Mouse (Mus musculus) intestine, embryonic 14.5 days (tissue): ENCODE results near the gene Lpcat3. TPM values are rescaled to one million over a fixed set of nuclear protein-coding genes. Genes with fewer than 3 reads are reported as not detected.

Source experiments
- ATAC-seq: fragments of 200-750 bp; cut with Nextera tagmentation; replicated peaks from 2 replicates; pipeline ENCODE4 v1.8.0; 2017; ENCODE audit warnings: low read depth, moderate number of reproducible peaks, moderate TSS enrichment, moderate library complexity; ENCODE audit not compliant: low FRiP score, low TSS enrichment
- DNase-seq: peaks from one replicate; pipeline ENCODE4 v3.0.0-alpha.2; 2018; ENCODE audit warnings: low spot score
- H3K27ac ChIP-seq: fragments of 300-500 bp; sonication (generic); 2 replicates; pipeline ENCODE4 v1.5.1; 2014; ENCODE audit warnings: low read depth, mild to moderate bottlenecking, control low read depth
- H3K27me3 ChIP-seq: fragments of 300-500 bp; sonication (generic); replicated peaks from 2 replicates; pipeline ENCODE4 v1.6.1; 2014; ENCODE audit warnings: low read length, control low read depth; ENCODE audit not compliant: control insufficient read depth, insufficient read depth
- H3K36me3 ChIP-seq: fragments of 300-500 bp; sonication (generic); 2 replicates; pipeline ENCODE4 v1.6.1; 2014; ENCODE audit warnings: low read length, control low read depth; ENCODE audit not compliant: control insufficient read depth, insufficient read depth
- H3K4me1 ChIP-seq: fragments of 300-500 bp; sonication (generic); replicated peaks from 2 replicates; pipeline ENCODE4 v1.6.1; 2014; ENCODE audit warnings: low read length, control low read depth, mixed read lengths; ENCODE audit not compliant: control insufficient read depth, insufficient read depth
- H3K4me2 ChIP-seq: fragments of 300-500 bp; sonication (generic); 2 replicates; pipeline ENCODE4 v1.6.1; 2014; ENCODE audit warnings: low read length
- H3K4me3 ChIP-seq: fragments of 300-500 bp; sonication (generic); 2 replicates; pipeline ENCODE4 v1.5.1; 2014; ENCODE audit warnings: low read depth, low read length, control low read depth, mixed read lengths
- H3K9ac ChIP-seq: fragments of 300-500 bp; sonication (generic); 2 replicates; pipeline ENCODE4 v1.6.1; 2014; ENCODE audit warnings: mild to moderate bottlenecking, low read length
- H3K9me3 ChIP-seq: fragments of 300-500 bp; sonication (generic); 2 replicates; pipeline ENCODE4 v1.6.1; 2016; ENCODE audit warnings: low read length, control low read depth; ENCODE audit not compliant: control insufficient read depth
- WGBS: fragments of 180-500 bp; shearing (Covaris S2); extraction: QIAGEN DNeasy Blood & Tissue Kit; methylation state at CpG from one replicate; pipeline ENCODE4 v1.1.7; 2014; 5-methylcytosine and 5-hydroxymethylcytosine counted together
- polyA plus RNA-seq: library from polyadenylated mRNA; unstranded; fragments of >200 nt; fragmentation: Nextera tagmentation; extraction: Ambion mirVana; gene quantifications from 2 replicates; pipeline ENCODE4 v1.2.1, GENCODE M21; 2014

Lpcat3 gene
- polyA plus RNA-seq, 1 experiment from 2014 or later, result 79.8 TPM

DNA sequence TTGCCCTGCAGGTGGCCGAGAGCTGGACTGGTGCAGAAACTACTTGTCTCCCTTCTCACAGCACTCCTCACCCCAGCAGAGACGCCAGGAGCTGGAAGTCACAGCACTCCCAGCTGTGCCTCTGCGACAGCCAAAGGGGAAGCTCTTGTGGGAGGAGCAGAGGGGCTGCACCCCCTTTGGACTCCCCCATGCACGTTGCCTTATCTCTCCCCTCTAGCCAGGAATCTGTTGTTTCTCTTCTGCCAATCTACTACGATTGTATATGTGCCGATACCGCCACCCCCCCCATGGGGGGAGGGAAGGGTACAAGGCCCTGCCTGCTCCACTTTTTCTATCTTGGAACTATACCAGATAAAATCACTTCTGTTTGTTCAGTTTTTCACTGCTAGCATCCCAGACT is 41.0 kb downstream of the Lpcat3 start:
- Histone ChIP-seq H3K9me3 (no peaks in the 10 kb centered on the region), H3K27ac (no peak overlapping the region), H3K4me2 (no peak overlapping the region), H3K4me1 (no peaks in the 10 kb centered on the region), H3K36me3 (peaks cover 98% of the 10 kb centered on the region), H3K27me3 (no peaks in the 10 kb centered on the region), H3K9ac (no peak overlapping the region), H3K4me3 (no peak overlapping the region)
- DNase-seq, result no peak
- ATAC-seq, result no peak
- WGBS, result 71% methylated on average over 7 of the region's 7 CpGs

DNA sequence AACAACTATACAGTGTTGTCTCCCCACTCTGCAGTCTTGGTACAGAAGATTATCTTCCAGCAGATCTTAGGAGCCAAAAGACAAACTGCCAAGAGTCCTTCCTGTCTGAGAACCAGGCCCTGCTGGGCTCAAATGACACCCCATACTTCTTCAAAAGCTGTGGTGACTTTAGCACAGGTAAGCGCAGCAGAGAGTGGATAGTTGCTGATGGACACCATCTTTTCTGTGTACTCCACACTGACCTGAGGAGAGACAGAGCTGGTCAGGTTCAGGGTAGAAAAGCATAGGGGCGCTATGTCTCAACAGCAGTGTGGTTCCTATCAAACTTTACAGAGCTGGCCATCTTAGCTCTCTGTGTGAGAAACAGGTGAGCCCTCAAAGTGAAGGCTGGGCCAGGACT is 41.6 kb downstream of the Lpcat3 start:
- no peak for ATAC-seq
- H3K9me3 ChIP-seq, result no peaks in the 10 kb centered on the region
- WGBS, result 88% methylated on average over 2 of the region's 2 CpGs
- peaks cover 96% of the 10 kb centered on the region for H3K36me3 ChIP-seq
- H3K27ac ChIP-seq, result no peak overlapping the region
- H3K4me1 ChIP-seq, result no peaks in the 10 kb centered on the region
- H3K4me2 ChIP-seq, result no peak overlapping the region
- H3K27me3 ChIP-seq, result no peaks in the 10 kb centered on the region
- no peak overlapping the region for H3K9ac ChIP-seq
- H3K4me3 ChIP-seq, result no peak overlapping the region
- no peak for DNase-seq

DNA sequence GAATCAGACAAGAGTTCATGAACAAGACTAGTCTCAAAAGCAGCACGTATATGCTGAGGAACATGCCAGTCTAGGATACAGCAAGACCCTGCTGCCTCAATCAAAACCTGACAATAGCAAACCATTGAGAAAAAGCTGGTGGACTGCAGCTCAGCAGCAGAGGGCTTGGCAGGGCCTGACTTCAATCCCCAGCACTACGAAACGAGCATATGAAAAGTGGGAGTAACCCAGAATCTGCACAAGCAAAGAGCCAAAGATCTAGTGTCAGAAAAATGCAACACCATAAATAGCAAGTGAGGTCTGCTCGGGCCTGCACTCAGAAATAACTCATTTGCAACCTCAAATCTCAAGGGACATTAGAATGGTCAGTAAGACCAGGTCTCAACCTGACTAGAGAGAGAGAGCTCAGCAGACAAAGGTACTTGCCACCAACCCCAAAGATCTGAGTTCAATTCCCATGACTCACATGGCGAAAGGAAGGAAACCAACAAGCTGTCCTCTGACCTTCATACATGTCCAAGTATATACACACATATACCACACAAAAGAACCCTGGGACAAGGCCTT is 43.3 kb downstream of the Lpcat3 start:
- Histone ChIP-seq H3K9ac (no peak overlapping the region), H3K4me2 (no peak overlapping the region), H3K27me3 (no peaks in the 10 kb centered on the region), H3K4me1 (peaks cover 12% of the 10 kb centered on the region), H3K4me3 (no peak overlapping the region), H3K27ac (no peak overlapping the region), H3K9me3 (no peaks in the 10 kb centered on the region), H3K36me3 (peaks cover 83% of the 10 kb centered on the region)
- ATAC-seq (no peak), DNase-seq (no peak)
- WGBS, result 86% methylated on average over 5 of the region's 5 CpGs

DNA sequence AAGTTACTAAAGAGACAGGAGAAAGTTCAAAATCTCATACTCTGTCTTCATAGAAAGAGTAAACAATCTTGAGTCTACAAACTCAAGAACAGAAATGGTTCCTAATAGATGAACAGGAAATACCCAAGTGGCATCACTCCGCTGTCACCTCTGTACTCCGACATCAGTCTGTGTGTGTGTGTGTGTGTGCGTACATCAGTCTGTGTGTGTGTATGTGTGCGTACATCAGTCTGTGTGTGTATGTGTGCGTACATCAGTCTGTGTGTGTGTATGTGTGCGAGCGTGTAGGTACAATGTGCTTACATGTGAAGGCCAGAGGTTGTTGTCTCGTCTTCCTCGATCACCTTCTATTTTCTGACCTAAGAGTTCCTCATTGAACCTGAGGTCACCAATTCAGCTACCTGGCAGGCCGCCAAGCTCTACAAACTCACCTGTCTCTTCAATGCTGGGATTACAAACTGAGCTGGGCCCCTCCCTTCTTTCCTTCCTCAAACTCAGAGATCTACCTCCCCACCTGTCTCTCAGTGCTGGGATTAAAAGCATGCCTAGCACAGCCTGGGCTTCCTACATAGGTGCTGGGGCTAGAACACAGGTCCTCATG is 45.6 kb downstream of the Lpcat3 start:
- Histone ChIP-seq H3K36me3 (peaks cover 61% of the 10 kb centered on the region), H3K27me3 (no peaks in the 10 kb centered on the region), H3K9ac (no peak overlapping the region), H3K4me1 (peaks cover 15% of the 10 kb centered on the region), H3K4me3 (no peak overlapping the region), H3K9me3 (no peaks in the 10 kb centered on the region), H3K4me2 (no peak overlapping the region), H3K27ac (no peak overlapping the region)
- WGBS, result 93% methylated on average over 10 of the region's 10 CpGs
- ATAC-seq (no peak), DNase-seq (no peak)

DNA sequence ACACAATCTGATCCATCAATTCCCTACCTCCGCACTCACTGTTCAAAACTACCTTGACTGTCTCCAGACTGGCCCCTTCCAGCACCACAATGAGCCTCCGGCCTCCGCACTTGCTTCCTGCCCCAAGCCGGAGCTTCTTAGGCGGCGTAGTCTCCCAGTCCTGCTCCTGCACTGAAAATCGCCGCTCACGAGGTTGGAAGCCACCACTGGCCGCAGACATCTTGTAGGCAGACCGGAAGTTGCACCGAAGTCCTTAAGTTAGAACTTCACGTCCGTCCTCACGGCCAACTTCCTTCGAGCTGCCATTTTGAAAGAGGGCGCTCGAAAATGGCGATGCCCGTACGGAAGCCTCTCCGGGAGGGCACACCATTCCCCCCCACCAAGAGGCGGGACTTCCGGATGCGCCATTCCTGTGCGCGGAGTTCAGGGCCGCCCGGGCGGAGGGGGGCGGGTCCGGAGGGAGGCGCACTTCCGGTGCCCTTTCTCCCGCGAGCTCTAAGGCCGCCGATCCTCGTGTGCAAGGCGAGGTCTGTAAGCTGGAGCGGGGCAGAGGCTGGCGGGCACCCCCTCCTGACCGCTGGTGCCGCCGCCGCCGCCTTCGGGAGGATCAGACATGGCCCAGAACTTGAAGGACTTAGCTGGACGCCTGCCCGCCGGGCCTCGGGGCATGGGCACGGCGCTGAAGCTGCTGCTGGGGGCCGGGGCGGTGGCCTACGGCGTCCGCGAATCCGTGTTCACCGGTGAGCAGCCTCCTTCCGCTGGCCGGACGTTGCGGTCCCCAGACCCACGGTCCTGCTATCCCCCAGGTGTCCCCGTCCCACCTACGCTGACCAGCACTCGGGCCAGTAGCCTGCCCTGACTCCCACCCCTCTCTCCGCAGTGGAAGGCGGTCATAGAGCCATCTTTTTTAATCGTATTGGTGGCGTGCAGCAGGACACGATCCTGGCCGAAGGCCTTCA is 49.3 kb downstream of the Lpcat3 start, which contains the start of the genes Emg1 and Phb2:
Emg1 (minus strand) TSS at position 355 of the 959 bp plus-strand sequence.
Phb2 (plus strand) TSS at position 513 of the 959 bp plus-strand sequence.
- peak within 1 kb of the TSS; percentile 96 for H3K9ac ChIP-seq
- H3K4me3 ChIP-seq, result peak within 1 kb of the TSS; percentile 95
- peak within 1 kb of the TSS; percentile 61 for H3K4me2 ChIP-seq
- no peaks in the 10 kb centered on the region for H3K27me3 ChIP-seq
- DNase-seq, result peak; percentile 98
- peaks cover 21% of the 10 kb centered on the region for H3K4me1 ChIP-seq
- no peaks in the 10 kb centered on the region for H3K9me3 ChIP-seq
- peak; percentile 95 for ATAC-seq
- H3K36me3 ChIP-seq, result peaks cover 60% of the 10 kb centered on the region
- H3K27ac ChIP-seq, result peak within 1 kb of the TSS; percentile 82
- under 1% methylated on average over 66 of the region's 76 CpGs for WGBS

DNA sequence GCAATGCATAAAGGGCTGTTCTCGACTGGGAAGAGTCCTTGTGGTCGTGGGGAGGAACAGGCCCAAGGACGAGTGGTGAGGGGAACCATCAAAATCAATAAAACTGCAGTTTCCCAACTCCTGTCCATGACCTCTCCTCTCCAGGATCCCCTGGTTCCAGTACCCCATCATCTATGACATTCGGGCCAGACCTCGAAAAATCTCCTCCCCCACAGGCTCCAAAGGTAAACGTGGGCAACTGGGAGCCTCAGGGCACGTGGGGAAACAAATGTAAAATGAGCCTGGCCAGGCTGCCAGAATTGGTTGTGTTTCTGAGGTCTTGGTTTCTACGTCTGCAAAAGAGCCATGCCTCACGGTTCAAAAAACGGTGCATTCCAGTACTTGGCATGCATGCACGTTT is 50.1 kb downstream of the Lpcat3 start:
- ATAC-seq (no peak), DNase-seq (no peak)
- WGBS, result 11% methylated on average over 11 of the region's 11 CpGs
- peak overlapping the region; percentile 95 for H3K4me3 ChIP-seq
- no peaks in the 10 kb centered on the region for H3K9me3 ChIP-seq
- peak overlapping the region; percentile 96 for H3K9ac ChIP-seq
- H3K27me3 ChIP-seq, result no peaks in the 10 kb centered on the region
- peaks cover 21% of the 10 kb centered on the region for H3K4me1 ChIP-seq
- peak overlapping the region; percentile 61 for H3K4me2 ChIP-seq
- peaks cover 59% of the 10 kb centered on the region for H3K36me3 ChIP-seq
- 0 out of 2 replicates have a peak overlapping the region, but pooled peaks have one; percentile 82 for H3K27ac ChIP-seq

DNA sequence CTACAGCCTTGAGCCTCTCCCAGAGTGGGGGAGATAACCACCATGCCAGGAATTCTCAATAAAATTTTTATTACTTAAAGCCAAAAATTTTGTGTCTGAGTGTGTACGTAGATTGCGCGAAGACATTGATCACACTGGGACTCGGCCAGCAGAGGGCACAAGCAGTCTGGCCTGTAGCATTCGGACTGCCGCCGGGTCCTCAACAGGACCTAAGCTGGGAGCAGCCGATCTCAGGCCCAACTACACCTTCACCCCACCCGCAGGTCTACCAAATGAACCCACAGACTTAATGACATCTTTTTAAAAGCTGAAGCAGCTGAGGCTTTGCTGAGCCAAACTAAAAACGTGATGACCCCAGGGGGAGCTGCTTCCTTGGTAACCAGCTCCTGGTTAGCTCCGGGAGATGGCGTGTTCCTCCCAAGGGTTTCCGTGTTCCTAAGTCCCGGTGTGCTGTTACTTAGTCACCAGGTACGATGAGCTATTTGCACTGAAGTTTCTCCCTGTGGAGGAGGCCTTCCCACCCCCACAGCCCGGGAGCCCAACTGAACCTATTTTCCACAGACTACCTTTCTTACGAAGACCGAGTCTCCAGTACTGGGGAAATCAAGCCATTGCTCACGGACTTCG is 54.1 kb downstream of the Lpcat3 start:
- ATAC-seq, result no peak
- no peaks in the 10 kb centered on the region for H3K27me3 ChIP-seq
- H3K9ac ChIP-seq, result peak overlapping the region; percentile 53
- peak overlapping the region; percentile 45 for H3K4me2 ChIP-seq
- H3K27ac ChIP-seq, result peak overlapping the region; percentile 83
- H3K4me3 ChIP-seq, result peak overlapping the region; percentile 37
- peaks cover 42% of the 10 kb centered on the region for H3K36me3 ChIP-seq
- no peaks in the 10 kb centered on the region for H3K9me3 ChIP-seq
- 60% methylated on average over 20 of the region's 20 CpGs for WGBS
- DNase-seq, result peak; percentile 77
- peaks cover 8% of the 10 kb centered on the region for H3K4me1 ChIP-seq

DNA sequence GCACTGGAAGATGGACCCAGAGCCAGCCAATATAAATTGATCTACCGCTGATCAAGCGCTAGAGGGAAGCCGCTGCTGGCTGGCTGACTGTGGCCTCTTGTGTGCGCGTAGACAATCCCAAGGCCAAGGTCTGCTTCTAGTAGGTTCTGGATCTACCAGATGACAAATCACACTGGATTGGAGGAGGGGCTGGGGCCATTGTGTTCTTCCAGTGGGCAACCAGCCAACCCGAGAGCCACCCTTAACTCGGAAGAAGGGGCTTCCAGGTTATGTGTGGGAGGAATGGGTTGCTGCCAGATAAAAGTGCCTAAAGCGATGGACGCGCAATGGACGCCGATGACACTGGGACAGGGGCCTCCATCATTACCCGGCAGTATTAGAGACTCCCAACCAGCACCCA is 55.1 kb downstream of the Lpcat3 start:
- whole genome bisulfite sequencing, result 68% methylated on average over 13 of the region's 13 CpGs
- DNase-seq (no peak), ATAC-seq (no peak; the same call in 1 of the 2 replicates)

More for the DNA sequence above, 55.1 kb downstream of the Lpcat3 start:
- peak overlapping the region; percentile 45 for H3K4me2 ChIP-seq
- H3K36me3 ChIP-seq, result peaks cover 42% of the 10 kb centered on the region
- H3K4me1 ChIP-seq, result peaks cover 8% of the 10 kb centered on the region
- no peaks in the 10 kb centered on the region for H3K9me3 ChIP-seq
- peak overlapping the region; percentile 83 for H3K27ac ChIP-seq
- peak overlapping the region; percentile 37 for H3K4me3 ChIP-seq
- no peaks in the 10 kb centered on the region for H3K27me3 ChIP-seq
- H3K9ac ChIP-seq, result peak overlapping the region; percentile 53
